8 mouse cellular contexts compared by ENCODE assay signal in genomic region chr17:34981690-34982180, GRCm38 (mm10). TPM values are rescaled to one million over a fixed set of nuclear protein-coding genes. Genes with fewer than 3 reads are reported as not detected.
A peak's percentile ranks its signal among the peaks of the same experiment; 100 is the strongest.
DNase-seq lines count a peak whose midpoint lies in the region; ATAC-seq lines count a peak whose summit lies in the region.

TSS of gene Lsm2 (plus strand) at chr17:34981862.

- peak within 1 kb of the TSS; percentile 96 for H3K27ac ChIP-seq in hindbrain, embryonic 12.5 days

- H3K4me1 ChIP-seq in hindbrain, embryonic 12.5 days = peaks cover 15% of the 10 kb centered on the region

- DNase-seq in Muller cell, postnatal 12 days (ENCODE audit: inconsistent ontology term) = peak; percentile 95
- DNase-seq in cerebellum, adult 9-11 months = peak; percentile 94
- DNase-seq in frontal cortex, postnatal 10 days (ENCODE audit: low spot score in 2 of 2) = peak; percentile 81 to 89
- DNase-seq in layer of hippocampus, postnatal 14 days (ENCODE audit: low spot score in 2 of 2) = peak; percentile 92 to 94
- peak; percentile 91 for DNase-seq in lung, postnatal 14 days
- DNase-seq in retina, adult 2 months (ENCODE audit: low read depth, low spot score) = peak; percentile 85
- peak; percentile 91 to 93 for DNase-seq in thymus, postnatal 36 days

- peak; percentile 93 for ATAC-seq in hindbrain, embryonic 12.5 days (ENCODE audit: low FRiP score)

- 1% methylated on average over 57 of the region's 58 CpGs for WGBS in hindbrain, embryonic 12.5 days

- peak within 1 kb of the TSS; percentile 82 for H3K4me2 ChIP-seq in hindbrain, embryonic 12.5 days (replicated peaks)

- H3K9me3 ChIP-seq in hindbrain, embryonic 12.5 days (replicated peaks) = no peaks in the 10 kb centered on the region

- no peaks in the 10 kb centered on the region for H3K27me3 ChIP-seq in hindbrain, embryonic 12.5 days

- H3K9ac ChIP-seq in hindbrain, embryonic 12.5 days = peak within 1 kb of the TSS; percentile 84

- H3K4me3 ChIP-seq in hindbrain, embryonic 12.5 days = peak within 1 kb of the TSS; percentile 69

- H3K36me3 ChIP-seq in hindbrain, embryonic 12.5 days = peaks cover 19% of the 10 kb centered on the region

RNA-seq across cellular contexts. Expression of gene Lsm2, which starts in this region (rescaled TPM):
- polyA plus RNA-seq in hindbrain, embryonic 12.5 days (2016; fragmentation: Nextera tagmentation; extraction: Ambion mirVana) = 128 and 158 TPM in 2 replicates
- 10 to 100 TPM; 19.4 to 25.0 TPM for total RNA-seq in layer of hippocampus, postnatal 14 days (2021)

Comparison
In these comparisons a context has a peak if more than half of its experiments do, and no peak if none do; other contexts are left out.
1. Peak in every context shown above with its lines: DNase-seq, ATAC-seq, H3K4me3 ChIP-seq and H3K27ac ChIP-seq.